Mouse (Mus musculus) brain, embryonic 14.5 days (tissue): ENCODE measurements at regions not wholly inside any gene's neighbourhood (a gene's known extent, or its start where the extent isn't known, plus 50 kb on each side); places are given as distances from the start of the nearest gene placed in this dataset.

Source experiments
- CTCF ChIP-seq: fragments of 200-500 bp; IDR thresholded peaks from 2 replicates; pipeline ENCODE4 v1.5.1; 2012; ENCODE audit warnings: inconsistent platforms, mild to moderate bottlenecking, moderate library complexity, borderline replicate concordance; ENCODE audit not compliant: insufficient read depth, insufficient read length; ENCODE audit errors: extremely low read depth
- POLR2A ChIP-seq: fragments of 200-500 bp; IDR thresholded peaks from 2 replicates; pipeline ENCODE4 v1.6.1; 2012; ENCODE audit warnings: mild to moderate bottlenecking, inconsistent platforms, borderline replicate concordance; ENCODE audit not compliant: poor library complexity, insufficient read depth, insufficient read length, severe bottlenecking; ENCODE audit errors: extremely low read depth

GRCm38 (mm10) chr4:95203577-95203976 is 151.6 kb upstream of the Jun start:
- TF ChIP-seq POLR2A (no peak), CTCF (no peak)
